Mouse (Mus musculus) urinary bladder, postnatal 4 days (tissue): Measurements from ENCODE around the gene Trpc3.
"Not testable (repeated sequence)": the region's sequence is repeated elsewhere in the genome, so short reads cannot be mapped to it uniquely, and the experiment has no call there.

ENCODE experiments used
- DNase-seq, 2 experiments: peaks; one replicate each; pipeline ENCODE4 v3.0.0; 2021 to 2022; ENCODE audit warnings: low spot score in 2 of 2

Gene Trpc3

DNA sequence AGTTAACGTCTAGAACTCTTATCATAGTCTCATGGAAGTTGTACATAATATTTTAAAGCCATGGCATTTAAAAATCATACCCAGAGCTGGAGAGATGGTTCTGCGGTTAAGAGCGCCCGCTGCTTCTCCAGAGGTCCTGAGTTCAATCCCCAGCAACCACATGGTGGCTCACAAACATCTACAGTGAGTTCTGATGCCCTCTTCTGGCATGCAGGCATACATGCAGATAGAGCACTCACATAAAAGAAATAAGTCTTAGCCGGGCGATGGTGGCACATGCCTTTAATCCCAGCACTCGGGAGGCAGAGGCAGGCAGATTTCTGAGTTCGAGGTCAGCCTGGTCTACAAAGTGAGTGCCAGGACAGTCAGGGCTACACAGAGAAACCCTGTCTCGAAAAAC is 90.2 kb downstream of the Trpc3 start:
- DNase-seq, result not testable (repeated sequence)

DNA sequence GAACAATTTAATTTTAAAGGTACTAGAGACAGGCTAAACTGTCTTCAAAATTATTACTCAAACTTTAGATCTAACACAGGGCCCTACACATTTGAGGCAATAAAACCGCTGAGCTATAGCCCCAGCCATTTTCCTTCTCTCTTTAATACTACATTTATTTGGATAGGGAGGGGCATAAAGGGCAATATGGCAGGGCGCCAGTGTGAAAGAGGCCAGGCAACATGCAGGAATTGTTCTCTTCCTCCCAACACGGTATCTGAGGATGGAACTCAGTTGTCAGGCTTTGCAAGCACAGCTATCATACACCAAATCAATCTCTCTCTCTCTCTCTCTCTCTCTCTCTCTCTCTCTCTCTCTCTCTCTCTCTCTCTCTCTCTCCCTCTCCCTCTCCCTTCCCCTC is 91.2 kb downstream of the Trpc3 start:
- DNase-seq, result no peak

DNA sequence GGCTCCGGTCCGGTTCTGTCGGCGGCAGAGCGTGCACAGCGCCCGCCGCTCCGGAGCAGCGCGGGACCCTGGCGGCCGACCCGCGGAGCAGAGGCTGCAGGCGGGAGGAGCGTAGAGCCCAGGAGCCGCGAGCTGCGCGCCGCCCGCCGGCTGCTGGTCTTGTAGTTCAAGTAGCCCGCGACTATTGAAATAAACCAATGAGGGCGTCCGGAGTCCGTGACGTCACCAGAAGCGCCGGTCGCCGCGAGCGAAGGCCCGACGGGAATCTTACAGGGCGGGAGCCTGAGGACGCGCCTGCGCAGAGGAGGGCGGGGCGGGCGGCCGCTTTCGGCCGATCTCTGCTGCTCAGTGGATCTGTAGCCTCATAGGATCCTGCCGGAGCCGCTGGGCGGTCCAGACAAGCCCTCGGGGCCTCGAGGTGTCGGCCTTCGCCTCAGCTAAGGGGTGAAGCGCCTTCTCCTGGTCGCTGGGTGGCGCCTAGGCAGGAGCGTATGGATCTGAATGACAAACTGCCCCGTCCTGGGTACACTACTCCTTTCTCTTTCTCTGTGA is 118.1 kb downstream of the Trpc3 start, which contains the start of gene Ccna2:
Gene Ccna2, minus strand, starts transcription at position 324 of the 552 bp plus-strand sequence.
- peak; percentile 98 for DNase-seq

DNA sequence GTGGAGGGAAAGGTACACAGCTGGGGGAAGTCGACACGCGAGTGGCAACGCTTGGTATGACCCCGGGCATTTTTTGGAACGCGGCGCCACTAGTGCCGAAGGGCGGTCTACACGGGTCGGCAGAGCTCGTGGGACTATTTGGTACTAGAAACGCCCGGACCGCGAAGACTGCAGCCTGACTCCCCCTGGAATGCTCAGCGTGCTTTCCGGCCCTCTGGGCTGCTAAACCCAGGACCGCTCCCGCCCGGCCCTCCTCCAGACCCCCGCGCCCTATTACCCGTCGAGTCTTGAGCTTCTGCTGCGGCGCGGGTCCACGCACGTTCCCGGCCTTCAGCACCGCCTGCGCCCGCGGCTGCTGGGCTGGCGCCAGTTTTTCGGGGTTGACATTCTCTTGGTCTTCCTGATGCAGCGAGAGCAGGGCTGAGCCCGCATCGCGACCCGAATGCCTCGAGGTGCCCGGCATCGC is 118.6 kb downstream of the Trpc3 start:
- DNase-seq, result no peak
